In genomic region chr10:116777947-116778346, GRCm38 (mm10) we compare ENCODE assay signal across 21 mouse cellular contexts.
DNase-seq lines count a peak whose midpoint lies in the region; ATAC-seq and TF ChIP-seq lines count a peak whose summit lies in the region.
"Had no signal": no experiment of that assay in that cellular context is flagged by ENCODE, and none has a peak within 500 bp of the region (broad histone marks: within the 10 kb centered on the region; RNA-seq: fewer than 3 reads in every experiment).

No protein-coding gene starts in this region.

- H3K4me1 ChIP-seq in cerebellum, adult 2 months (ENCODE audit: control insufficient read depth, insufficient read depth, low read length) = peaks cover 12% of the 10 kb centered on the region
- H3K4me1 ChIP-seq: forebrain, embryonic 10.5 days had no signal

- no peak overlapping the region for H3K4me3 ChIP-seq in cerebellum, adult 2 months (replicated peaks; ENCODE audit: insufficient read depth, low read depth, low read length)
- H3K4me3 ChIP-seq: embryonic facial prominence, embryonic 13.5 days; embryonic facial prominence, embryonic 15.5 days; erythroblast, embryonic 14.5 days; forebrain, embryonic 10.5 days; forebrain, embryonic 12.5 days; gastrocnemius, adult 2 months had no signal

- no peak for ATAC-seq in cerebellum, adult (ENCODE audit: insufficient number of reproducible peaks, low FRiP score, low TSS enrichment)
- ATAC-seq: forebrain, embryonic 14.5 days; forebrain, embryonic 16.5 days had no signal

- TF ChIP-seq CTCF in cerebellum, adult 2 months (IDR thresholded peaks at IDR 0.05; ENCODE audit: borderline replicate concordance, insufficient read depth, low read depth, low read length) = no peak

- DNase-seq in cerebellum, adult 2 months = peak; percentile 50 to 52
- peak; percentile 51 to 52 for DNase-seq in cerebellum, postnatal 10 days
- no peak for DNase-seq in cerebellum, adult 8-10 months
- DNase-seq in cerebellum, postnatal 25 days = peak; percentile 56 to 71
- DNase-seq in cerebellum, adult 11 months = no peak
- peak; percentile 42 to 49 for DNase-seq in cerebellum, postnatal 36 days
- no peak for DNase-seq in layer of hippocampus, postnatal 14 days (ENCODE audit: low spot score in 2 of 2)
- DNase-seq: adrenal gland, adult 2 months; adrenal gland, postnatal 10 days; adrenal gland, postnatal 25 days; embryo, embryonic 11 days; gastrocnemius, adult 2 months; gastrocnemius, postnatal 10 days had no signal

- no peak for TF ChIP-seq POLR2A in cerebellum, adult 2 months (IDR thresholded peaks at IDR 0.05; ENCODE audit: borderline replicate concordance, insufficient read depth, low read length)

- H3K27ac ChIP-seq in cerebellum, adult 2 months (ENCODE audit: insufficient read depth, low read length) = no peak overlapping the region
- H3K27ac ChIP-seq: embryonic facial prominence, embryonic 13.5 days; embryonic facial prominence, embryonic 15.5 days; forebrain, embryonic 10.5 days; forebrain, embryonic 12.5 days; gastrocnemius, adult 2 months had no signal

- 55% methylated on average over 8 of the region's 8 CpGs for WGBS in cerebellum, adult 2 months

- no peaks in the 10 kb centered on the region for H3K27me3 ChIP-seq in cerebellum, adult 2 months (ENCODE audit: control insufficient read depth, insufficient read depth, low read length)
- H3K27me3 ChIP-seq: embryonic facial prominence, embryonic 13.5 days; embryonic facial prominence, embryonic 15.5 days; forebrain, embryonic 12.5 days had no signal

Comparison
In these comparisons a context has a peak if more than half of its experiments do, and no peak if none do; other contexts are left out.
1. DNase-seq: peak in cerebellum, adult 2 months (2 of 2), cerebellum, postnatal 10 days (2 of 2), cerebellum, postnatal 25 days (2 of 2) and cerebellum, postnatal 36 days (2 of 2); none in cerebellum, adult 8-10 months (single experiment), cerebellum, adult 11 months (single experiment) and layer of hippocampus, postnatal 14 days (0 of 2).